Mouse (Mus musculus) megakaryocyte, adult 5-6 weeks (primary cell): Measurements from ENCODE around the gene H2-T3. TPM values are rescaled to one million over a fixed set of nuclear protein-coding genes. Genes with fewer than 3 reads are reported as not detected.
"Not testable (repeated sequence)": the region's sequence is repeated elsewhere in the genome, so short reads cannot be mapped to it uniquely, and the experiment has no call there.

Source experiments
- ATAC-seq: 2 replicates; pipeline ENCODE4 v1.8.0; 2016; ENCODE audit warnings: mild to moderate bottlenecking, inconsistent platforms; ENCODE audit not compliant: poor library complexity, severe bottlenecking
- total RNA-seq, 2 experiments: library from RNA; stranded (forward) in 1 of 2; stranded (reverse) in 1 of 2; fragments of 153-499, 151-499 nt in 1 of 2; fragments of 221-1000, 200-1000 nt in 1 of 2; gene quantifications; 2 replicates each; pipeline versions ENCODE4 v1.2.3 to v1.2.4; 2015 to 2017

The H2-T3 gene
- total RNA-seq, 2 experiments from 2014 or later: not detected

DNA sequence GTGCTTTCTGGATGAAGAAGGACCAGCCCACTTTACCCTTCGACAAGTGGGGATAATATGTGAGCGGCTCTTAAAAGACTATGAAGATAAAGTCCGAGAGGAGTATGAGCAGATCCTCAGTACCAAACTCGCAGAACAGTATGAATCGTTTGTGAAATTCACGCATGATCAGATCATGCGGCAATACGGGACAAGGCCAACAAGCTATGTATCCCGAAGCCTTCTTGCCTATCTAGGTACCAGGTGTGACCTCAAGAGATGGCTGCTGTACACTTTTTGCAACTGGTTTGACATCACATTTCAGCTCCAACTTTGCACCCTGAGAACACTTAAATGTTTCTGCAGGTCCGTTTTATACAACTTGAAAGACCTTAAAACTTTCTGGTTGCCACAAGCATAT lies 10.6 kb downstream of the H2-T3 start:
- not testable (repeated sequence) for ATAC-seq

DNA sequence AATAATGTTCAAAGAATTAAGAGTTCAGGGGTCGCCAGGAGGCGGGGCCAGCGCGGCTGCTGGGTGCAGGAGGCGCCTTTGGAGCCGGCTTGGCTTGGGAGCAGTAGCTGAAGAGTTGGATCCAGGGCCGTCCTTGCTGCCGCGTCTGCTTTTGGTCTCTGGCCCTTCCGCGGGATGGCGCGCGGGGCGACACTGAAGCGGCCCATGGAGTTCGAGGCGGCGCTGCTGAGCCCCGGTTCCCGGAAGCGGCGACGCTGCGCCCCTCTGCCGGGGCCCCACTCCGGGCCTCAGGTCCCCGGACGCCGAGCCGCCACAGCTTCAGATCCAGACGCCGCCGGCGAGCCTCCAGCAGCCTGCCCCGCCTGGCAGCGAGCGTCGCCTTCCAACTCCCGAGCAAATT lies 11.1 kb downstream of the H2-T3 start:
- not testable (repeated sequence) for ATAC-seq

GRCm38 (mm10) chr17:36176132-36176531 lies 14.0 kb downstream of the H2-T3 start:
- not testable (repeated sequence) for ATAC-seq

DNA sequence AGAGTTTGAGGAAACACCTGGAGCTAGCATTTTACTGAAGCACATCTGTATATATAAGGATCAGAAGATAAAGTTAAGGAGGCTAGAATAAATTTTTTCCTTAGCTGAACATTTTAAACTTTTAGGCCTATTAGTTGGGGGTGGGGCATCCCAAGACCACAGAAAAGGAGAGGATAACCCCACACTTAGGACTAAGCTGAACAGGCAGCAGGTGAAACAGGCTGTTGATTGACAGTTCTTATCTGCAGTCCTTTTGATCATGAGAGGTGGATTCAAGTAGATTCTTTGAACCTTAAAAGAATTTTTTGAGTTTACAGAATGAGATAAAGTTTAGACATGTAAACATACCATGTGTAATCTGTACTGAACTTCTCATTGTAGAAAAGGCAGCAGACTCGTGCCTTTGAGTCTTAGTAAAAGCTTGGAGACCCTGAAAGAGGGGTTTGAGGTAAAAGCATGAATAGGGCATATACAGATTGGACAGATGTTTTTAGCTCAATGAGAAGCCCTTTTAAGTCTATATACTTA lies 19.7 kb downstream of the H2-T3 start:
- ATAC-seq: no peak

- no peak for ATAC-seq
Measured at GRCm38 (mm10) chr17:36169753-36170152, 20.3 kb downstream of the H2-T3 start.

DNA sequence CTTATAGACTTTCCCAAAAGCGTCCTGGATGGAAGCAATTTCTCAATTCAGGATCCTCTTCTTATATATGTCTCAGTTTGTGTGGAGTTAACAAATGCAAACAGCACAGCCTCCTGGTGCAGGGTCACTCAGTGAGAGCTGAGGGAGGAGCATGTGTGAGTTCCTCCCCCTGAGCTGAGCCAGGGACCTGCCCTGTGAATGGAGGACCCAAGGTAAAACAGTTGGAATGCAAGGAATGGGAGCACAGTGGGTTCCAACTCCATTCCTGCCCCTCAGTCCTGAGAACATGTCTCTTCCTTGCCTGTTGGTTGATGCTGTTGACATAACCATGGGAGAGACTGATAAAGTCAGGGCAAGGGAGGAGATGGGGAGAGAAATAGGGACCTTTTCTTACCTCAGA lies 21.0 kb downstream of the H2-T3 start:
- ATAC-seq: not testable (repeated sequence)

DNA sequence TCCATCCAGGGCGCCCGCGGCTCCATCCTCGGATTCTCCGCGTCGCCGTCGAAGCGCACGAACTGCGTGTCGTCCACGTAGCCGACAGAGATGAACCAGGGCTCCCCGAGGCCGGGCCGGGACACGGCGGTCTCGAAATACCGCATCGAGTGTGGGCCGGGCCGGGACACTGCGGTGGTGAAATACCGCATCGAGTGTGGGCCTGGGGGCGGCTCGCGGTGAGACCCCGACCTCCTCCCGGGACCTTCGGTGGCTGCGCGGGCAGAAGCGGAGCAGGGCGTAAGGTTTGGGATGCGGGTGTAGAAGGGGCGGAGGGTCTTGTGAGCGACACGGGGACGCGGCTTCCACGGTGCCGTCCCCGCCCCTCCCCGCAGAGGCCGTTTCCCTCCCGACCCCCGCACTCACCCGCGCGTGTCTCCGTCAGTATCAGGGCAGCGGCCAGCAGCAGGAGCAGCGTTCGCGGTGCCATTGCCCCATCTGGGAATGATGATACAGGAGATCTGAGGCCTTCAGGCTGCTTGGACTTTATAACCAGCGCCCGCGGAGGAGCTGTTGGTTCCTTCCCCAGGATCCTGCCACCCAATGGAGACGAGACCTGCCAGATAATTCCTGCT lies 21.9 kb downstream of the H2-T3 start, which contains the start of gene Gm8909:
Gm8909 (minus strand) TSS at position 499 of the 614 bp plus-strand sequence.
- ATAC-seq: peak; percentile 24; the same call in 1 of the 2 replicates

DNA sequence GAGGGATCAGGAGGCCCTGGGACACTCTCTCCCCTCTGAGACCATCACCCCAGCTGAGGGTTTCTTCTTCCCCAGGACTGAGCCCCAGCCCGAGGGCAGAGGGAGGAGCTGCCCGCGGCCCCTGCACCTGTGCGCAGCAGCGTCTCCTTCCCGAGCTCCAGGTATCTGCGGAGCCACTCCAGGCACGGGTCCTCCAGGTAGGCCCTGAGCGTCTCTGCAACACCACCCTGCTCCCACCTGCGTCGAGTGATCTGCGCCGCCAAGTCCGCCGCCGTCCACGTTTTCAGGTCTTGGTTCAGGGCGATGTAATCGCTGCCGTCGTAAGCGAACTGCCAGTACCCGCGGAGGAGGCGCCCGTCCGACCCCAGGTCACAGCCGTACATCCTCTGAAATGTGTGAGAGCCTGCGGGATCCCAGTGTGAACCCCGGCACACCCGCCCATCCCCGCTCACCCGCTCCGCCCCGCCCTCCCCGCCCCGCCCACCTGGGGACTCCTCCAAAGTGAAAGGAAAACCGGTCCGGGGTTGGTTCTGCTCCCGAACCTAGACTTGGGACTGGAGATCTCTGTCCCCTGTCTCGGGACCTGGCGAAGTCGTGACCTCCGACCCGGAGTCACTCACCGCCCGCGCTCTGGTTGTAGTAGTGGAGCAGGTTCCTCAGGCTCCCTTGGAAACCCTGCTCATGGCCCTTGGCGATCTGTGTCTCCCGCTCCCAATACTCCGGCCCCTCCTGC lies 22.6 kb downstream of the H2-T3 start:
- peak; percentile 59 for ATAC-seq

GRCm38 (mm10) chr17:36166901-36167300 lies 23.2 kb downstream of the H2-T3 start:
- not testable (repeated sequence) for ATAC-seq

GRCm38 (mm10) chr17:36161129-36162051 lies 28.7 kb downstream of the H2-T3 start:
- ATAC-seq: 0 out of 2 replicates have a peak, but pooled peaks have one; percentile 24

DNA sequence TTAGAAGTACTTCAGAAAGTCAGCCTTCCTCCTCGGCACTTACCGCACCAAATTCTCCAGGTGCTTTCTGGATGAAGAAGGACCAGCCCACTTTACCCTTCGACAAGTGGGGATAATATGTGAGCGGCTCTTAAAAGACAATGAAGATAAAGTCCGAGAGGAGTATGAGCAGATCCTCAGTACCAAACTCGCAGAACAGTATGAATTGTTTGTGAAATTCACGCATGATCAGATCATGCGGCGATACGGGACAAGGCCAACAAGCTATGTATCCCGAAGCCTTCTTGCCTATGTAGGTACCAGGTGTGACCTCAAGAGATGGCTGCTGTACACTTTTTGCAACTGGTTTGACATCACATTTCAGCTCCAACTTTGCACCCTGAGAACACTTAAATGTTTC lies 31.8 kb downstream of the H2-T3 start:
- not testable (repeated sequence) for ATAC-seq

GRCm38 (mm10) chr17:36157782-36158181 lies 32.3 kb downstream of the H2-T3 start:
- not testable (repeated sequence) for ATAC-seq

DNA sequence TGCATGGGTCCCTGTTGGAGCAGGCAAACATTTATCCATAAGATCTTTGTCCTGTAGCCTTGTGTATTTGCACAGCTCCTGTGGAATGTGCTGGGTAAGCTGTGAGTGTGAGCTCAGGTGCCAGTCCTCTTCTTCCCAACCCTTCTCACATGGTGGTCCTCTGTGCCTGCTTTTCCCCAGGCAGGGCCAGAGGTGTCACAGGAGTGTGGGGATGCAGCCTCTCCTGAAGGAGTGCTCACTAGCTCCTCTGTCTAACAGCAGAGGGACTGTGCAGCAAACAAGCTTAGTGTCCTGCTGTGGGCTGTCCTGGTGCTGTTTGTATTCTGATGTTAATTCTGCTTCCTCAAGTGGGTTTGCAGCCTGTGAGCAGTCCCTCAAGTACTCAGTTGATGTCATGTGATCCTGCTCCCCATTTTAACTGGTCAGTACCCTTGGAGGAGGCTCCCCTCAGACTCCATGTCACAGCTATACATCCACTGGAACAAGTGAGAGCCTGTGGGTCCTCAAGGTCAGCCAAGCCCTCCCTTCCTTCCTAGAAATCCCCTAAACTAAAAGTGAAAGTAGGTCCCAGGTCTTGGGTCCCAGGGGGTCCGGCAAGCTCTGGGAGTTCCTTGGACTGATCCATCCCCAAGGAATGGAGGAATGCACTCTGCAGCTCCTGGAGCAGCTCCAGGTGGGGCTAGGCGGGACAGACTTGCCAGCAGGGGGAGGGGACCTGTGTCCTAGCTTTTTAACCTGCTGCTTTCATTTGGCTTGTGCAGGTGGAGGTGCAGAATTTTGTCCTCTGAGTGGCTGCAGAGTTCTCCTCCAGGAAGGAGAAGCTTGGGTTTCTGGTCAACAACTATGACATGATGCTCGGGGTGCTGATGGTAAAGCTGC lies 35.6 kb downstream of the H2-T3 start:
- no peak for ATAC-seq

- ATAC-seq: not testable (repeated sequence)
Measured at GRCm38 (mm10) chr17:36151200-36151599, 38.9 kb downstream of the H2-T3 start.

DNA sequence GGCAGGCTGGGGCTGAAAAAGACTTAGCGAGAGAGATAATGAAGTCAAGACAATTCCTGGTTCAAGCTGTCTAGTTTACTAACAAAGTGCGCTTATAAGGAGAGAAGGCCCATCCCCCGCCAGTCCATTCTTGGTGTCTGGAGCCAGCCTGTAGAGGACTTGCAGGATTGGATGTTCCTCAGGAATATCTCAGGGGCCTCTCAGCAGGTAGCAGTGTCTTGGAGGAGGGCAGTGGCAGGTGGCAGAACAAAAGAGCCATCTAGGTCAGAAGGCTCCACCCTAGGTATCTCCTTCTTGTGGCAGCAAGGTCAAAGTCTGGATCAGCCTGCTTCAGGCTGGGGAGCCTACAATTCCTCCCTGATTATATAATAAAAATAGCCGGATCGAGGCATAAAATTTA lies 41.6 kb downstream of the H2-T3 start:
- ATAC-seq: not testable (repeated sequence)

- ATAC-seq: not testable (repeated sequence)
Measured at GRCm38 (mm10) chr17:36146937-36147336, 43.1 kb downstream of the H2-T3 start.

DNA sequence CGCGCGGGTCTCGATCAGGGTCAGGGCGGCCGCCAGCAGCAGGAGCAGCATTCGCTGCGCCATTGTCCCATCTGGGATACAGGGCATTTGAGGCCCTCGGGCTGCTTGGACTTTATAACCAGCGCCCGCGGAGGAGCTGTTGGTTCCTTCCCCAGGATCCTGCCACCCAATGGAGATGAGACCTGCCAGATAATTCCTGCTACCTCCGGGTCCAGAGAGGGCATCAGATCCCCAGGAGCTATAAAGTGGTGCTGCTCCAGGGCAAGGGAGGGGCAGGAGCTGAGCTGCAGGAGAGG lies 44.3 kb downstream of the H2-T3 start:
- not testable (repeated sequence) for ATAC-seq

GRCm38 (mm10) chr17:36145111-36145860 lies 44.8 kb downstream of the H2-T3 start:
- ATAC-seq: peak; percentile 72

GRCm38 (mm10) chr17:36136299-36136848 lies 53.7 kb downstream of the H2-T3 start:
- not testable (repeated sequence) for ATAC-seq
